Mouse (Mus musculus) liver (tissue): ENCODE results near the gene Tcf23.
"Not testable (repeated sequence)": the region's sequence is repeated elsewhere in the genome, so short reads cannot be mapped to it uniquely, and the experiment has no call there.

ENCODE experiments used
- DNase-seq: peaks from one replicate; pipeline ENCODE4 v3.0.0-alpha.2; 2020; ENCODE audit warnings: mixed read lengths

Gene Tcf23

DNA sequence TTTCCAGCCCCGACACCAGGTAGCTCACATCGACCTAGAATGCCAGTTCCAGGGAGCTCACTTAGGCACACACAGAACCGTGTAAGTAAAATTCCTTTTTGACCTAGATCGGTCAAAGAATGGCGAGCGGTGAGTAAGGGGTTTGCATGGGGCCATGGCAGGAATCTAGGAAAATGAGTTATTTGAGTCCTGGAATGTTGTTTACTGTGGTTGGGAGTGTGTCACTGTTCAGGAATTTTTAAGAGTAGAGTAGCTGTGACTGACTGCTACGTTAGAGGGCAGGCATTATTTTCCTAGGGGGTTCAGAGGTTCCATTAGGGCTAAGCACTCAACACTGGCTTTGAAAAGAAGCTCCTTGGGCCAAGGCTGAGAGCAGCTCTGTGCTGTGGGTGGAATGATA lies 31.7 kb downstream of the Tcf23 start:
- no peak for DNase-seq

DNA sequence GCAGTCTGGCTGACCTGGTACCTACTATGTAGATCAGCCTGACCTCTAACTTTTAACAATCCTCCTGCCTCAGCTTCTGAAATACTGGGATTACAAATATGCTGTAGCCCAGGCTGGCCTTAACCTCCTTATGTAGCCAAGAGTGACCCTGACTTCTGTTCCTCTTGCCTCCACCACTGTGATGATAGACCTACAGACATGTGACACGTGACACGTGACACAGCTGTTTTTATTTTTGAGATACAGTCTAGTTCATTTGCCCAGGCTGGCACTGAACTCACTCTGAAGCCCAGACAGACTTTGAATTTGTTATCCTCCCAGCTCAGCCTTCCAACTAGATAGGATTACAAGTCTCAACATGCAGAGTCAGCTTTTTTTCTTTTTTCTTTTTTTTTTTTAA lies 32.5 kb downstream of the Tcf23 start:
- DNase-seq: no peak

DNA sequence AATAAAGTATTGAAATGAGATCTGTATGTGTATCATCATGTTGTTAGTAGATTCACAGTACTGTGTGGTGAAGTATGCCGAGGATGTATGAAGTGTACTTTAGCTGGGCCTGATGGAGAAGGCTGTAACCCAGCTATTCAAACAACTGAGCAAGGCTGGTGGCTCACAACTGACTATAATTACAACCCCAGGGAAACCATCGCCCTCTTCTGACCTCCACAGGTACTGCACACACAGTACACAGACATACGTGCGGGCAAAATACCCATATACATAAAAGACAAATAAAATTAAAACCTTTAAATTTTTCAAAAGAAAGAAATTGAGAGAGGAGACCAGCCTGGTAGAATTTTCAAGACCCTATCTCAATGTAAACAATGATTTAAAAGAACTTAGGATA lies 33.1 kb downstream of the Tcf23 start:
- no peak for DNase-seq

DNA sequence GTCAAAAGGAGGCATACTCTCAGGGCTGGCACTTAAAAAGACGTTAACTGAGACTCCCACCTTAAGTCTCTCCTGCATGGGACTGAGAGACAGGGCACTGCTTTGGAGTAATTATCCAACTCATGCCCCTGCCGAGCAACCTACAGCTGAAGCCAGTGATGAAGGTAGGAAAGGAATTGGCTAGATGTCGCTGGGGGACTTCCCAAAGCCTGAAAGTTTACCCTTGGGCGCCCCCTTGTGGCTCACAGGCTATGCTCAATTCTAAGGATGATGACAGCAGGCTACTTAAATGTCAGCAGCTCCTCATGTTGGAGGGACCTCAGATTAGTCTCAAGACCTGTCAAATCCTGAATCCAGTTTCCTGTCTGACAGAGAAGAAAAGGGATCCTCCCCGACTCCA lies 35.7 kb downstream of the Tcf23 start:
- DNase-seq: peak; percentile 88

DNA sequence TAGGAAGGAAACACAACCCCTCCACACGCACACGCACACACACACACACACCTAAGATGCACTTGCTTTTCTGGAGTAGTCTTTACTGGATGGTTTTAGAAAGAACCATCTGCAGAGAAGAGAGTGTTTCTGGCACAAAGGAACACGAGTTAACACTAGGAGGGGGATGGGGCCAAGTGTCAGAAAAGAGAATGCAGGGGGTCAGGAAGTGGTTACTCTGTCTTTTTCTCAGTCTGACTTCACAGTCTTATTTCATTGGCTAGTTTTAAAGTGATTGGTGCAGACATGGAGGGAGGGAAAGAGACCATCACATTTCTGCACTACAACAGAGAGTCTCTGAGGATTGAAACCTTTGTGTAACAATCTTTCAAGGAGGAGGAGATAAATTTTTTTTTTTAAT lies 44.3 kb downstream of the Tcf23 start:
- DNase-seq: no peak

DNA sequence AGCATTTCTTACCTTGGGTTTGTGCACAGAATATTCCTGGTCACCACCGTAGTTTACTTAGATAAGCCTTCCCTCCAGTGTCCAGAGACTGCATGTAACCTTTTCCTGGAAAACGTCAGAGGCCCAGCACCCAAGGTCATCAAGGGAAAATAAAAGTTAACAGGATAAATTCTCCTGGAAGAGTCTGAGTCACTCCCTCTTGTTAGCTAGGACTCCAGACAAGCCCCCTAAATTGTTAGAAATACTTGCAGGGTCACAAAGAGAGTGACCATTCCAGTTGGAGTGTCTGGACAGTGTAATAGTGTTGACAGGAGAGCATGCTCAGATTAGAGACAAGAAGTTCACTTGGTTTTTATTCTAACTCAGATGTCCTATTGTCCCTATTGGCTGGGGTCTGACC lies 47.5 kb downstream of the Tcf23 start:
- no peak for DNase-seq

DNA sequence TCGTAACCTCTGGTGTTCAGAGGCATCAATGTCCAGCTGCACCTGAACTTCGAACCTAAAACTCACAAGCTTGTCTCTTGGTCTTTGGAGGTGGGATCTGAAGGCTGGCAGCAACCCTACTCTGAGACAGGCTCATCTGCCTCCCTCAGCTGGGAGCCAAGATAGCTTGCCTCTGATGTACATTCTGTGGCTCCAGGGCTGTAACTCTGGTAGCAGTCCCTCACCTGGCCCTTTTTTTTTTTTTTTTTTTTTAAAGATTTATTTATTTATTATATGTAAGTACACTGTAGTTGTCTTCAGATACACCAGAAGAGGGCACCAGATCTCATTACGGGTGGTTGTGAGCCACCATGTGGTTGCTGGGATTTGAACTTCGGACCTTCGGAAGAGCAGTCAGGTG lies 53.3 kb downstream of the Tcf23 start:
- DNase-seq: not testable (repeated sequence)

DNA sequence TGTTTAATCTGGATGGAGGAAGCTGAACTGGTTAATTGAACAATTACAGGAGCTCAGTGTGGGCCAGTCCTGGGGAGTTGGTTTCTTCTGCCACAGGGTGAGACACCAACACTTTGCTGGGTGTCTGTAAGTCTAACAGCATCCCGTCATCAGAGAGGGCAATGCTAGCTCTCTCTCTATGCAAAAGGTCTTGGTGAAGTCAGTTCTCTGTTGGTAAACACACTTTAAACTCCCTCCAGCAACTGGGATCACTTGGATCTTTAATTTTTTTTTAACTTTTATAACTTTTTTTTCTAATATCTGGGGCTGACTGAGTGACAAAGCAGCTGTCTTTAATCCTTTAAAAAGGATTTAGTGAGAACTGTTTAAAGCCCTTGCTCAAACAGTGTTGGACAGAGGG lies 54.2 kb downstream of the Tcf23 start:
- no peak for DNase-seq

DNA sequence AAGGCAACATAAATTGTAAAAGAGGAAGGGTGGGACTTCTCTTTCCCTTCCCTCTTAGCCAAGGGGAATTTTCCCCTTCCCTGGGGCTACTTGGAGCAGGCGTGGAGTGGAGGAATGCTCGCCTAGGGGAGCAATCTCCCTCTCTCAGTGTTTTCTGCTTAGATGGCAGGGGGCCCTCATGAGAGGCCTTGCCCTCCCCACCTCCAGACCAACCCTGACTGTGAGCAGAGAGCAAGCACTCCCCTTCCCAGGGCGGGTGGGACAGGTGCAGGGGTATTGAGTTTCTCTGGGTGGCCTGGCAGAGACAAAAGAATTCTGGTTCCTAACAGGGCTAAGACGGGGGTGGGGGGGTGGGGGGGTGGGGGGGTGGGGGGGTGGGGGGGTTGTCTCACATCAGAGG lies 54.8 kb downstream of the Tcf23 start:
- no peak for DNase-seq

DNA sequence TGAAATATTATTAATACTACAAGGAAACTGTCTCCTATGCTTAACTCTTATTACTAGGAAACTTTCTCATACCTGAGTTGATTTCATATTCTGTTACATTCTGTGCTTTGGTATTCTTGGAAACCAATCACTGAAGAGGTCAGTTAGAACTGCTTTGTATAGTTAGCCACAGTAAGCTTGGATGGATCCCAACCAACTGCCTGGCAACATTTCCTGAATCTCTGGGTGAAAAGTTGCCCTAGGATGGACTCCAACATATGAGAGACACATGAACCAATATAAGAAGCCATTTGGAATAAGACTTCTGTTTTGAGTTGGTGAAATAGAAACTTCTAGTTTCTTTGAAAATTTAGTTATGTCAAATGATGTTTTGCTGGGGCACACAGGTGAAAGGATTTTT lies 56.2 kb downstream of the Tcf23 start:
- DNase-seq: no peak
